Mouse (Mus musculus): ENCODE measurements around the gene Mcrip2. TPM values are rescaled to one million over a fixed set of nuclear protein-coding genes. Genes with fewer than 3 reads are reported as not detected.
A peak's percentile ranks its signal among the peaks of the same experiment; 100 is the strongest.
"Not testable (repeated sequence)": the region's sequence is repeated elsewhere in the genome, so short reads cannot be mapped to it uniquely, and the experiment has no call there.

The Mcrip2 gene
- total RNA-seq, 2 experiments from 2014 or later, result 4.2 TPM; not detected in 1

GRCm38 (mm10) chr17:25881691-25882090, 13.1 kb upstream of the Mcrip2 start:
- ATAC-seq (replicated peaks; ENCODE audit: low FRiP score, poor library complexity, severe bottlenecking), result no peak

GRCm38 (mm10) chr17:25880913-25881641, 12.5 kb upstream of the Mcrip2 start:
- ATAC-seq (replicated peaks; ENCODE audit: low FRiP score, poor library complexity, severe bottlenecking), result no peak

GRCm38 (mm10) chr17:25880196-25880910, 11.8 kb upstream of the Mcrip2 start, which contains the start of gene Wfikkn1:
TSS of gene Wfikkn1 (minus strand) at chr17:25880858.
- no peak for ATAC-seq (replicated peaks; ENCODE audit: low FRiP score, poor library complexity, severe bottlenecking)

- ATAC-seq (replicated peaks; ENCODE audit: low FRiP score, poor library complexity, severe bottlenecking), result no peak
These were observed 11.2 kb upstream of the Mcrip2 start for GRCm38 (mm10) chr17:25879750-25880149.

GRCm38 (mm10) chr17:25879261-25879660, 10.7 kb upstream of the Mcrip2 start:
- no peak for ATAC-seq (replicated peaks; ENCODE audit: low FRiP score, poor library complexity, severe bottlenecking)

- ATAC-seq (replicated peaks; ENCODE audit: low FRiP score, poor library complexity, severe bottlenecking), result no peak
These were observed 10.1 kb upstream of the Mcrip2 start for GRCm38 (mm10) chr17:25878611-25879180.

- ATAC-seq (replicated peaks; ENCODE audit: low FRiP score, poor library complexity, severe bottlenecking), result no peak
These were observed 9.4 kb upstream of the Mcrip2 start for GRCm38 (mm10) chr17:25877741-25878610.

GRCm38 (mm10) chr17:25877025-25877424, 8.5 kb upstream of the Mcrip2 start:
- no peak for ATAC-seq (replicated peaks; ENCODE audit: low FRiP score, poor library complexity, severe bottlenecking)

GRCm38 (mm10) chr17:25876347-25876915, 7.9 kb upstream of the Mcrip2 start:
- no peak for ATAC-seq (replicated peaks; ENCODE audit: low FRiP score, poor library complexity, severe bottlenecking)

- ATAC-seq (replicated peaks; ENCODE audit: low FRiP score, poor library complexity, severe bottlenecking), result peak; percentile 85
These were observed 6.9 kb upstream of the Mcrip2 start for GRCm38 (mm10) chr17:25875171-25876136.

- ATAC-seq (replicated peaks; ENCODE audit: low FRiP score, poor library complexity, severe bottlenecking), result peak; percentile 78
These were observed 6.2 kb upstream of the Mcrip2 start, which contains the start of gene Mettl26 for GRCm38 (mm10) chr17:25874721-25875170. TSS of gene Mettl26 (plus strand) at chr17:25875074.

GRCm38 (mm10) chr17:25874148-25874720, 5.7 kb upstream of the Mcrip2 start:
- 0 out of 2 replicates have a peak, but pooled peaks have one; percentile 8 for ATAC-seq (replicated peaks; ENCODE audit: low FRiP score, poor library complexity, severe bottlenecking)

- ATAC-seq (replicated peaks; ENCODE audit: low FRiP score, poor library complexity, severe bottlenecking), result no peak
These were observed 5.0 kb upstream of the Mcrip2 start for GRCm38 (mm10) chr17:25873405-25874147.

- ATAC-seq (replicated peaks; ENCODE audit: low FRiP score, poor library complexity, severe bottlenecking), result no peak
These were observed 4.1 kb upstream of the Mcrip2 start for GRCm38 (mm10) chr17:25872676-25873075.

GRCm38 (mm10) chr17:25871566-25871965, 3.0 kb upstream of the Mcrip2 start:
- ATAC-seq (replicated peaks; ENCODE audit: low FRiP score, poor library complexity, severe bottlenecking), result not testable (repeated sequence)

- no peak for ATAC-seq (replicated peaks; ENCODE audit: low FRiP score, poor library complexity, severe bottlenecking)
These were observed 1.4 kb upstream of the Mcrip2 start for GRCm38 (mm10) chr17:25869954-25870353.

GRCm38 (mm10) chr17:25869498-25869897, 934 bp upstream of the Mcrip2 start:
- no peak for ATAC-seq (replicated peaks; ENCODE audit: low FRiP score, poor library complexity, severe bottlenecking)

All from erythroid progenitor cell, adult 5-6 weeks (primary cell).